Mouse (Mus musculus) limb, embryonic 15.5 days (tissue): ENCODE data around the gene Tgfb1. TPM values are rescaled to one million over a fixed set of nuclear protein-coding genes. Genes with fewer than 3 reads are reported as not detected.

Source experiments
- ATAC-seq: fragments of 200-750 bp; cut with Nextera tagmentation; 2 replicates; pipeline ENCODE4 v1.8.0; 2017; ENCODE audit warnings: low read depth, moderate TSS enrichment; ENCODE audit not compliant: insufficient number of reproducible peaks, low FRiP score, low TSS enrichment
- H3K27ac ChIP-seq: fragments of 300-500 bp; sonication (generic); 2 replicates; pipeline ENCODE4 v1.5.1; 2015; ENCODE audit warnings: moderate library complexity, mild to moderate bottlenecking, inconsistent platforms
- H3K27me3 ChIP-seq: fragments of 300-500 bp; sonication (generic); 2 replicates; pipeline ENCODE4 v1.6.1; 2015; ENCODE audit warnings: inconsistent platforms
- H3K36me3 ChIP-seq: fragments of 300-500 bp; sonication (generic); 2 replicates; pipeline ENCODE4 v1.6.1; 2015; ENCODE audit warnings: inconsistent platforms
- H3K4me1 ChIP-seq: fragments of 300-500 bp; sonication (generic); 2 replicates; pipeline ENCODE4 v1.6.1; 2015; ENCODE audit warnings: inconsistent platforms
- H3K4me2 ChIP-seq: fragments of 300-500 bp; sonication (generic); 2 replicates; pipeline ENCODE4 v1.6.1; 2015; ENCODE audit warnings: mild to moderate bottlenecking, inconsistent platforms
- H3K4me3 ChIP-seq: fragments of 300-500 bp; sonication (generic); 2 replicates; pipeline ENCODE4 v1.5.1; 2015; ENCODE audit warnings: mild to moderate bottlenecking, inconsistent platforms
- H3K9ac ChIP-seq: fragments of 300-500 bp; sonication (generic); 2 replicates; pipeline ENCODE4 v1.6.1; 2015; ENCODE audit warnings: inconsistent platforms
- H3K9me3 ChIP-seq: fragments of 300-500 bp; sonication (generic); 2 replicates; pipeline ENCODE4 v1.6.1; 2016; ENCODE audit warnings: inconsistent platforms
- WGBS: fragments of 180-500 bp; shearing (Covaris S2); methylation state at CpG from one replicate; pipeline ENCODE4 v1.1.7; 2015; 5-methylcytosine and 5-hydroxymethylcytosine counted together
- polyA plus RNA-seq: library from polyadenylated mRNA; unstranded; fragments of >200 nt; fragmentation: Nextera tagmentation; extraction: Ambion mirVana; gene quantifications from 2 replicates; pipeline ENCODE4 v1.2.1, GENCODE M21; 2015

The Tgfb1 gene
- polyA plus RNA-seq, 1 experiment from 2014 or later, result 3.8 TPM

DNA sequence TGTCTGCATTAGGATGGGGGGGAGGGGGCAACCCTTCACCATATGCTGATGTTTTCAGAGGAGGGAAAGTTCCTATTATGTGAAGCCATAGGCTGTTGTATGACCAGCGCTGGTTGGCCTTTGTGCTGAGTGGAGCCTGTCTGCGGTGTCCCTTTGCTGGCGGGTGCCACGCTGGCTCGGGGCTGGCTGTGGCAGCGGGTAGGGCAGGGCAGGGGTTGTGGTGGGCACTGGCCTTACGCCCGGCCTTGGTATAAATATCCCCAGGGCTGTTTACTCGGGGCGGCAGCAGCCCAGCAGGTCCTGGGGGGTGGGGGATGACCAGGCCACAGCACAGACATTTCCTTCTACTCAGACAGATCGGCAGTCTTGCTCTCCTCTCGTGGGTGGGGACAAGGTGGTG is 23.2 kb downstream of the Tgfb1 start:
- no peak overlapping the region for H3K4me3 ChIP-seq
- no peak overlapping the region for H3K9ac ChIP-seq
- peaks cover 49% of the 10 kb centered on the region for H3K4me1 ChIP-seq
- no peak for ATAC-seq
- H3K9me3 ChIP-seq, result no peaks in the 10 kb centered on the region
- H3K27ac ChIP-seq, result peak overlapping the region; percentile 43; the same call in 1 of the 2 replicates
- H3K27me3 ChIP-seq, result 0 out of 2 replicates have a peak, but pooled peaks cover 3% of the 10 kb centered on the region
- H3K4me2 ChIP-seq, result peak overlapping the region; percentile 10; the same call in 1 of the 2 replicates
- 10% methylated on average over 12 of the region's 12 CpGs for WGBS
- peaks cover 29% of the 10 kb centered on the region for H3K36me3 ChIP-seq

DNA sequence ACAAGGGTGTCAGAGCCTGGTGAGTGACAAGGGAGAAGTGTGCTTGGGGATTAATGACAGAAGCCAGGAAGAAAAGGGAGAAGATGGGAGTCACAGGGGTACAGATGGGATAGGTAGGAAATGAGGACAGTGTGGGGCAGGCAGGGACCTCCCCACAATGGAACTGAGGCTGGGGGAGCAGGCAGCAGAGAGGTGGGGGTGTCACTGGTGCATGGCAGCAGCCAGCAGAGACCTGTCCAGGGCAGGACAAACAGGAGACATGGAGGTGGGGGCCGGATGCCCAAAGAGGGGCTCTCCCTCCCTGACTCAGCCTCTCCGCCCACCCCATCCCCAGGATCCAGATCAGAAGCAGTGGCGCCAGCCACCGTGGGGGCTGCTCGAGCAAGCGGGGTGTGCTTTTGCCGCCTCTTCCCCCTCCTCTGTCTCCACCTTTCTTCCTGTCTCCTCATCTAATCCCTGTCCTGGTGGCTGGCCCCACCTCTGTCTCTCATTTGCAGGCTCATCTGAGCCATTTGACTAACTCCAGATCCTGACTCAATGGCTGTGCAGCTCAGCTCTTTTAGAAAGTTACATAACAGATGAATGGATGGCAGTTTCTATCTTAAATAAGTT is 23.8 kb downstream of the Tgfb1 start:
- H3K36me3 ChIP-seq, result peaks cover 36% of the 10 kb centered on the region
- no peak for ATAC-seq
- no peak overlapping the region for H3K9ac ChIP-seq
- H3K4me2 ChIP-seq, result peak overlapping the region; percentile 10; the same call in 1 of the 2 replicates
- no peaks in the 10 kb centered on the region for H3K9me3 ChIP-seq
- H3K27me3 ChIP-seq, result no peaks in the 10 kb centered on the region
- 4% methylated on average over 7 of the region's 7 CpGs for WGBS
- H3K4me3 ChIP-seq, result no peak overlapping the region
- 0 out of 2 replicates have a peak overlapping the region, but pooled peaks have one; percentile 22 for H3K27ac ChIP-seq
- peaks cover 47% of the 10 kb centered on the region for H3K4me1 ChIP-seq

DNA sequence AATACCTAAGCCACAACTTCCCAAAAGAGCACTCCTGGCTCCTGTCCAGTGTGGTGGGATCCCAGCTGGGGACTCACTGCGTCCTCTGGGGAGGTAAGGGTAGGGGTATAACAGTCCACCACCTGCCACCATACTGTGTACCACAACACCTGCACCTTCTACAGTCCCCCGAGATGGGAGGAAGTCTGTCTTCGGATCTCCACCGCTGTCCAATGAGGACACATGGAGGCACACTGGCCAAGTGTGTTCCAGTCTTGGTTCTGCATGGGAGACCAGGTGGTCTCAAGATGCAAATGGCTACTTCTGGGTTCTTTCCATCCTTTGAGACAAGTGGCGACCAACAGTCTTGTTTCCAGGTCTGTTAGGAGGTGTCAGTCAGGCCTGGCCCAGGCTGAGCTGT is 24.4 kb downstream of the Tgfb1 start:
- Histone ChIP-seq H3K4me1 (peaks cover 47% of the 10 kb centered on the region), H3K4me3 (no peak overlapping the region), H3K4me2 (peak overlapping the region; percentile 10; the same call in 1 of the 2 replicates), H3K36me3 (peaks cover 41% of the 10 kb centered on the region), H3K9ac (no peak overlapping the region), H3K27ac (peak overlapping the region; percentile 61), H3K9me3 (no peaks in the 10 kb centered on the region), H3K27me3 (no peaks in the 10 kb centered on the region)
- WGBS, result 47% methylated on average over 5 of the region's 5 CpGs
- ATAC-seq, result no peak

DNA sequence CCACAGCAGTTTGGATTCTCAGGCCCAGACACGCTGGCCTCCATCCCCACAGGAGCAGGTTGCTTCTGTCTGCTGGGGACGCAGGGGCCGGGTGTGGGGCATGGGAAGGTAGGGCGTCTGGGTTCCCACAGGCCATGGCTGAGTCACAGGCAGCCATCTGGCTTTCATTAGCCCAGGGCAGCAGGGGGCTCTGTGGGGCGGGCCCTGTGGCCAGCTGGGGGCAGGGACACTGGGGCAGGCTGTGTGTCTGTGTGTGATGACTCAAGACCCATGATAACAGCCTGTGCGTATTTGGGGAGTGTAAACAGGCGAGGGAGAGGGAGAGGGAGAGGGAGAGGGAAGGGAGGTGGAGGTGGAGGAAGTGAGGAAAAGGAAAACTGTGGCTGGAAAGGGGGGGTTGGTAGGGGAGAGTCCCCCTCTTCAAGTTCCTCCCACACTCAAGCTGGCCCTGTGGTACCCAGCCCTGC is 25.0 kb downstream of the Tgfb1 start:
- Histone ChIP-seq H3K27me3 (no peaks in the 10 kb centered on the region), H3K9ac (no peak overlapping the region), H3K4me1 (peaks cover 47% of the 10 kb centered on the region), H3K27ac (peak overlapping the region; percentile 61), H3K4me3 (no peak overlapping the region), H3K36me3 (peaks cover 45% of the 10 kb centered on the region), H3K9me3 (no peaks in the 10 kb centered on the region), H3K4me2 (no peak overlapping the region)
- 0 out of 2 replicates have a peak, but pooled peaks have one; percentile 16 for ATAC-seq
- 16% methylated on average over 7 of the region's 7 CpGs for WGBS

DNA sequence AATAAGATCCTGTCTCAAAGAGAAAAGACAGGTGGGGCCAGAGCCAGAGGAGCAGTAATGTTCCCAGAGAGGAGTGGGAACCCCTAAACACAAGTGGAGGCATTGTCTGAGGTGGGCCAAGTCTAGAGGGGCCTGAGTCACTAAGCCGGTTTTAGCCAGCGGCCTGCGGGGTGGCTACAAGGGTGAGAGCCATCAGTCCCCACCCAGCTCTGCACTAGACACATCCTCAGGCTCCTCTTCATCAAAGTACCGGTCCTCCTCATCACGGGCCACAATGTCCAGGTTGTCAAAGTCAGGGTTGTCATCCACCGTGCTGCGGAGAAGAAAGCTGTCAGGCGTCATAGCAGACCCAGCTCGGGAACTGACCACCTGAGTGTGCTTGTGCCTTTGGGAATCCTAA is 26.0 kb downstream of the Tgfb1 start:
- WGBS, result 85% methylated on average over 9 of the region's 9 CpGs
- H3K36me3 ChIP-seq, result peaks cover 45% of the 10 kb centered on the region
- H3K4me2 ChIP-seq, result no peak overlapping the region
- H3K9ac ChIP-seq, result no peak overlapping the region
- H3K4me3 ChIP-seq, result no peak overlapping the region
- no peaks in the 10 kb centered on the region for H3K9me3 ChIP-seq
- no peaks in the 10 kb centered on the region for H3K27me3 ChIP-seq
- ATAC-seq, result no peak
- peaks cover 43% of the 10 kb centered on the region for H3K4me1 ChIP-seq
- no peak overlapping the region for H3K27ac ChIP-seq

DNA sequence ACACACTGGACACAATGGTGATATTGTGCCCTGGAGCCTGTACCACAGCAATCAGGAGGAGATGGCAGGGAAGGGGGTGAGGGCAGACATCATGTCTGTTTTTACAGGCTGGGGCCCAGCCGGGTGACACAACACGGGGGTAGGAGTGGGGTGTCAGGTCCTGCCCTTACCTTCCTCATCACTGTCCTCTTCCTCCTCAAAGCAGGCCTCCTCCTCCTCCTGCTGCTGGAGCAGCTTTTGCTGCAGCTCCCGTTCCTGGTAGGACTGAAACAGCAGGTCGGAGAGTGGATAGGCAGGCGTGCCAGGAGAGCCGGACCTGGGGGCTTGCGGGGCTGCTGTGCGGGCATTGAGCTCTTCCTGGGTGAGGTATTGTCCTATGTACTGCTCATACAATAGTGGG is 27.8 kb downstream of the Tgfb1 start:
- H3K27ac ChIP-seq, result no peak overlapping the region
- no peaks in the 10 kb centered on the region for H3K27me3 ChIP-seq
- ATAC-seq, result no peak
- H3K36me3 ChIP-seq, result peaks cover 45% of the 10 kb centered on the region
- WGBS, result 91% methylated on average over 8 of the region's 8 CpGs
- H3K4me2 ChIP-seq, result no peak overlapping the region
- no peak overlapping the region for H3K9ac ChIP-seq
- peaks cover 48% of the 10 kb centered on the region for H3K4me1 ChIP-seq
- no peaks in the 10 kb centered on the region for H3K9me3 ChIP-seq
- H3K4me3 ChIP-seq, result no peak overlapping the region

DNA sequence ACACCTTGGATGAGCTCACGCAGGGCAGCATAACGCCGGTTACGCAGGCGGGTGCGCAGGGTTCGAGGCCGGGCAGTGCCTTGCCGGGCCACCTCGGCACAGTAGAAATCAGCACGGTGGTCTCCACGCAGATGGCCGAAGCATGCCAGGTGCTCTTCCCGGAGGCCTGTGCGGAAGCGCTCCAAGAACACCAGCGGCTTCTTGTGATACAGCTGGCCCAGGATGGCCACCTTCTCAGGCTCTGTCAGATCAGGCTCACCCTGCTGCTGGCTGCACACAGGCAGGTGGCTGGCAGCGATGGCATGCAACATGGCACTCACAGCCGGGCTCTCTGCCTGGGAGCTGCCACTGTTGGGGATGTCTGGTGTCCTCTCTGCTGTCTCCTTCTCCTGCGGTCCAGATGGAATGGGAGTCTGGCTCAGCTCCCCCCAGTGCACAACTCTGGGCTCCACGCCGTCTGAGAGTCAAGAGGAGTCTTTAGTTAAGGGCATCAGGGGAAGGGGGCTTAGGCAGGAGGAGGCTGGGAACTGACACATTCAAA is 29.0 kb downstream of the Tgfb1 start:
- Histone ChIP-seq H3K4me2 (no peak overlapping the region), H3K36me3 (peaks cover 55% of the 10 kb centered on the region), H3K4me3 (no peak overlapping the region), H3K27ac (no peak overlapping the region), H3K9me3 (no peaks in the 10 kb centered on the region), H3K27me3 (no peaks in the 10 kb centered on the region), H3K9ac (no peak overlapping the region), H3K4me1 (peaks cover 43% of the 10 kb centered on the region)
- ATAC-seq, result no peak
- WGBS, result 95% methylated on average over 22 of the region's 22 CpGs

DNA sequence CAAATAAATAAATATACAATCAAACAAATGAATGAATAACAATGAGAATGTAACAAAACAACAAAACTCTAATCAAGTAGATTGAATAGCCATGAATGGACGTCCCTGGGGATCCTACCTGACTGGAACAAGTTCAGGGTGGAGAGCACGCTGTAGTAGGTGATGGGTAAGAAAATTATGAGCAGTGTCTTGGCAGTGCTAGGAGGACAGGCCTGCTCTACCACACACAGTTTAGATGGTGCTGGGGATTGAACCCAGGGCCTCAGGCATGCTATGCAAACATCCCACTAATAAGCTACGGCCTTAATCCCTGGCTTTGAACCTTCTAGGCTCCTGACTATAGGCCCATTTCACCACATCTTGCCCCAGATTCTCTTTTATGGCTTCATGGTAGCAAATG is 30.7 kb downstream of the Tgfb1 start:
- Histone ChIP-seq H3K4me3 (peak overlapping the region; percentile 79), H3K9me3 (no peaks in the 10 kb centered on the region), H3K9ac (no peak overlapping the region), H3K4me1 (peaks cover 27% of the 10 kb centered on the region), H3K27ac (no peak overlapping the region), H3K36me3 (peaks cover 62% of the 10 kb centered on the region), H3K27me3 (no peaks in the 10 kb centered on the region), H3K4me2 (peak overlapping the region; percentile 76)
- WGBS, result 86% methylated on average over 3 of the region's 3 CpGs
- no peak for ATAC-seq

DNA sequence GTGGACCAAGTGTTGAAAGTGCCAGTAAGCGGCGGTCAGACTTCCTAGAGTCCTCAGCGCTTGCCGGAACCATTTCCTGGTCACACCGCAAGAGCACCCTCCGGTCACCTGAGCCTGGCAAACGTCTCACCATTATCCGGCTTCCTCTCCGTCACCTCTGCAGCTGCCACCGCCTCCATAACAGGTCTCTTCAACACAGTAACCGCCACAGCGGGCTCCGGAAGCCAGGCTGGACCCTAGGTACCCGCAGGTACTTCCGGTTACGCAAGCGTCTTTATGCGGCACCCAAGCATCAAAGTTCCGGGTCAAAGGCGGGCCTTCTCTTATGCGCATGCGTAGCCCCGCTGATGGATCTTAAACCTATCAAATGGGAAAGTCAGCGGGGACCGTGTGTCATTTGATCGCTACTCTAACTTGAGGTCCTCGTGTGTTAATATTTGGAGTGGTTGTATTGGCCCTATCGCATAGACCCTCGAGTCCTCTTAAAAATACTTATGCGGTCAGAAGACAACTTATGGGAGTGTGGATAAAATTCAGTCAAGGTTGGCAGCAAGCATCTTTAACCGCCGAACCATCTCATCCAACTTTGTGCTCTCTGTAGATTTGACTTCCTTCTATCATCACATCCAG is 32.1 kb downstream of the Tgfb1 start, which contains the start of gene Ccdc97:
TSS of gene Ccdc97 (minus strand) at position 301 of the 630 bp plus-strand sequence.
- ATAC-seq, result peak; percentile 78
- peaks cover 22% of the 10 kb centered on the region for H3K4me1 ChIP-seq
- peak within 1 kb of the TSS; percentile 90 for H3K27ac ChIP-seq
- H3K4me3 ChIP-seq, result peak within 1 kb of the TSS; percentile 79
- peaks cover 62% of the 10 kb centered on the region for H3K36me3 ChIP-seq
- H3K27me3 ChIP-seq, result no peaks in the 10 kb centered on the region
- H3K9ac ChIP-seq, result peak within 1 kb of the TSS; percentile 55
- WGBS, result 4% methylated on average over 32 of the region's 32 CpGs
- no peaks in the 10 kb centered on the region for H3K9me3 ChIP-seq
- peak within 1 kb of the TSS; percentile 76 for H3K4me2 ChIP-seq

DNA sequence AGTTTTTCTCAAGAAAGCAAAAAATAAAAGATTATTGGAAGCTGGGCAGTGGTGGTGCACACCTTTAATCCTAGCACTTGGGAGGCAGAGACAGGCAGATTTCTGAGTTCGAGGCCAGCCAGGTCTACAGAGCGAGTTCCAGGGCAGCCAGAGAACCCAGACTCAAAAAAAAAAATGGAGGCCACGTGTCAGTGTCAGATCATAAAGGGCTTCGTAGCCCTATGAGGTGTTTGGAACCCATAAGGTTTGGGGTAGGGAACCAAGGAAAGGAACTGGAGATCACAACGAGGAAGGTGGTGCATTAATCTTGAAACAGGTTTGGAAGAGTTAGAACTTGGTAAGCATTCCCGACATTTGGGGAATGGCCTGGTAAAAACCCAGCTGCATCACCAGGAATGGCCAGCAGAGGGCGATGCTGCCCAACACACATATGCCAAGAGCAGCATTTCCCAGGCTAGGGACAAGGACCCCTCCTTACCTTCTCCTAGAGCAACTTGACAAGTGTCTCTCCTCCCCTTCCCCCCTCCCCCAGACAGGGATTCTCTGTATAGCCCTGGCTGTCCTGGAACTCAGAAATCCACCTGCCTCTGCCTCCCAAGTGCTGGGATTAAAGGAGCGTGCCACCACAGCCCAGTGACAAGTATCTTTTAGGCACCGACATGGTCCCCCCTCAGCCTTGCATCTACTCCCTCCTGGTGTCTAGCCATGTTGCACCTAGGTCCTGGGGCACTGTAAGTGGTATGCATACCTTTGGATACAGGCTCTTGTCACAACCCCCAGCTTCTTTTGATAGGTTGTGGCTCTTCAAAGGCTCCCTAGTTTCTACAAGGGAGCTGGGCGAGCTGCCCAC is 33.2 kb downstream of the Tgfb1 start:
- WGBS, result 58% methylated on average over 10 of the region's 10 CpGs
- Histone ChIP-seq H3K36me3 (peaks cover 62% of the 10 kb centered on the region), H3K27ac (peak overlapping the region; percentile 90; the same call in 1 of the 2 replicates), H3K4me1 (peaks cover 22% of the 10 kb centered on the region), H3K9ac (no peak overlapping the region), H3K4me2 (peak overlapping the region; percentile 76; the same call in 1 of the 2 replicates), H3K9me3 (no peaks in the 10 kb centered on the region), H3K4me3 (no peak overlapping the region), H3K27me3 (no peaks in the 10 kb centered on the region)
- ATAC-seq, result peak; percentile 42; the same call in 1 of the 2 replicates

DNA sequence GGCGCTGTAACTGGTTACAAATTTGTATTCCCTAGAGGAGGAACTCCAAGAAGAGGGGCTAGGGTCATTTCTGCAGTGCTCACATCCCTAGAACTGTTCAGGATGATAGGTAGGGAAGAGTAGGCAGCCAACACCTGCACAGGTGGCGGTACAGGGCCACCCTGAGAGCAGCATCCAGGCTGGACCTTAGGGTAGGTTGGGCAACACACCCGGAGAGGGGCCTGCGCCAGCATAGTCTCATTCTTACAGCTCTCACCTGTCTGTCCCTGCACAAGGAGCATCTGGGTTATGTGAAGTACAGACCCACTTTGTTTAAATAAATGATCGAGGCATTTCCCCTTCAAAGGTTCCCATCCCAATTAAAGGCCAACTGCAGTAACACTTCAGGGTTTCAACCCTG is 34.0 kb downstream of the Tgfb1 start:
- H3K9ac ChIP-seq, result no peak overlapping the region
- H3K27me3 ChIP-seq, result no peaks in the 10 kb centered on the region
- H3K36me3 ChIP-seq, result peaks cover 62% of the 10 kb centered on the region
- WGBS, result 92% methylated on average over 5 of the region's 5 CpGs
- H3K4me2 ChIP-seq, result no peak overlapping the region
- ATAC-seq, result no peak
- H3K4me3 ChIP-seq, result no peak overlapping the region
- no peaks in the 10 kb centered on the region for H3K9me3 ChIP-seq
- H3K4me1 ChIP-seq, result peaks cover 22% of the 10 kb centered on the region
- H3K27ac ChIP-seq, result no peak overlapping the region
